Comparison of ENCODE assay signal across 17 mouse cellular contexts in the genomic region with DNA sequence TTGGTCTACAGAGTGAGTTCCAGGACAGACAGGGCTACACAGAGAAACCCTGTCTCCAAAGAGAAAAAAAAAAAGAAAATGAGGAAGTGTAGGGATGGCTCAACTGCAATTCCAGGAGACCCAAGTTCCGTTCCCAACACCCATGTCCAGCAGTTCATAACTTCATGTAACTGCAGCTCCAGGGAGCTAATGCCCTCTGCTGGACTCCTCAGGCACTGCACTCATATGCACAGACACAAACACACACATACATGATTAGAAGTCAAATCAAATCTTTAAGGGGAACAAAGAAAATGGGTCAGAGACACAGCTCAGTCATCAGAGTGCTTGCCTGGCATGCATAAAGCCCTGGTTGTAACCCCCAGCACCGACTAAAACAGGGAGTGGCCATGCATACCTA. TPM values are rescaled to one million over a fixed set of nuclear protein-coding genes. Genes with fewer than 3 reads are reported as not detected.
DNase-seq lines count a peak whose midpoint lies in the region; ATAC-seq and TF ChIP-seq lines count a peak whose summit lies in the region.
"Had no signal": no experiment of that assay in that cellular context is flagged by ENCODE, and none has a peak within 500 bp of the region (broad histone marks: within the 10 kb centered on the region; RNA-seq: fewer than 3 reads in every experiment).

No protein-coding gene starts in this region.

- ATAC-seq in heart, postnatal 0 days (ENCODE audit: insufficient read depth, low read depth) = no peak
- no peak for ATAC-seq in lung, embryonic 14.5 days (ENCODE audit: insufficient read depth)
- ATAC-seq in stomach, postnatal 0 days (ENCODE audit: low FRiP score, low TSS enrichment) = no peak
- ATAC-seq: forebrain, embryonic 13.5 days had no signal

- WGBS in heart, postnatal 0 days = 89% methylated on average over 2 of the region's 2 CpGs
- WGBS in heart, embryonic 10.5 days = 80% methylated on average over 2 of the region's 2 CpGs
- 97% methylated on average over 2 of the region's 2 CpGs for WGBS in lung, embryonic 14.5 days
- 93% methylated on average over 2 of the region's 2 CpGs for WGBS in stomach, postnatal 0 days

- no peaks in the 10 kb centered on the region for H3K27me3 ChIP-seq in heart, postnatal 0 days (ENCODE audit: control insufficient read depth, insufficient read depth, low read length)
- no peaks in the 10 kb centered on the region for H3K27me3 ChIP-seq in heart, embryonic 10.5 days (ENCODE audit: insufficient read depth, poor library complexity, severe bottlenecking)
- no peaks in the 10 kb centered on the region for H3K27me3 ChIP-seq in lung, embryonic 14.5 days (ENCODE audit: insufficient read depth, low read length)
- no peaks in the 10 kb centered on the region for H3K27me3 ChIP-seq in stomach, postnatal 0 days (ENCODE audit: control insufficient read depth, insufficient read depth, low read length)
- H3K27me3 ChIP-seq: embryonic facial prominence, embryonic 15.5 days; forebrain, embryonic 13.5 days; heart, embryonic 12.5 days; limb, embryonic 12.5 days had no signal

- DNase-seq in heart, postnatal 0 days (ENCODE audit: low spot score) = no peak
- no peak for DNase-seq in heart, embryonic 10.5 days (ENCODE audit: low spot score)
- DNase-seq in lung, embryonic 14.5 days = no peak
- DNase-seq in lung, postnatal 4 days = no peak
- DNase-seq in brain, embryonic 14.5 days (ENCODE audit: low read depth) = no peak
- DNase-seq in stomach, postnatal 0 days (ENCODE audit: low spot score) = no peak
- DNase-seq in gastrocnemius, adult 18-20 months (ENCODE audit: low spot score) = no peak
- no peak for DNase-seq in cerebellum, postnatal 25 days
- DNase-seq: kidney, postnatal 25 days; layer of hippocampus, postnatal 36 days; right cerebral cortex, postnatal 25 days; thymus, postnatal 14 days had no signal

- H3K4me3 ChIP-seq in heart, postnatal 0 days (ENCODE audit: low read depth, low read length) = no peak overlapping the region
- H3K4me3 ChIP-seq in heart, embryonic 10.5 days = no peak overlapping the region
- no peak overlapping the region for H3K4me3 ChIP-seq in lung, embryonic 14.5 days (ENCODE audit: low read depth, low read length)
- no peak overlapping the region for H3K4me3 ChIP-seq in stomach, postnatal 0 days (ENCODE audit: low read depth, low read length)
- H3K4me3 ChIP-seq: embryonic facial prominence, embryonic 15.5 days; forebrain, embryonic 13.5 days; heart, embryonic 12.5 days; limb, embryonic 12.5 days had no signal

- peaks cover 16% of the 10 kb centered on the region for H3K4me1 ChIP-seq in heart, postnatal 0 days (ENCODE audit: control insufficient read depth, insufficient read depth)
- peaks cover 22% of the 10 kb centered on the region for H3K4me1 ChIP-seq in heart, embryonic 10.5 days
- H3K4me1 ChIP-seq in lung, embryonic 14.5 days (ENCODE audit: insufficient read depth) = peaks cover 17% of the 10 kb centered on the region; the same call in 1 of the 2 replicates
- peaks cover 6% of the 10 kb centered on the region; the same call in 1 of the 2 replicates for H3K4me1 ChIP-seq in stomach, postnatal 0 days (replicated peaks; ENCODE audit: control insufficient read depth, insufficient read depth)

- no peak for TF ChIP-seq POLR2A in brain, embryonic 14.5 days (IDR thresholded peaks at IDR 0.05; ENCODE audit: borderline replicate concordance, extremely low read depth, insufficient read depth, insufficient read length, poor library complexity, severe bottlenecking)

- peaks cover 5% of the 10 kb centered on the region; the same call in 1 of the 2 replicates for H3K36me3 ChIP-seq in heart, postnatal 0 days (replicated peaks; ENCODE audit: control insufficient read depth, insufficient read depth, low read length)
- H3K36me3 ChIP-seq in heart, embryonic 10.5 days = peaks cover 36% of the 10 kb centered on the region
- peaks cover 18% of the 10 kb centered on the region; the same call in 1 of the 2 replicates for H3K36me3 ChIP-seq in lung, embryonic 14.5 days (ENCODE audit: insufficient read depth)
- H3K36me3 ChIP-seq in stomach, postnatal 0 days (ENCODE audit: control insufficient read depth, insufficient read depth, low read length) = no peaks in the 10 kb centered on the region

- no peak overlapping the region for H3K4me2 ChIP-seq in heart, postnatal 0 days (ENCODE audit: low read depth, low read length)
- no peak overlapping the region for H3K4me2 ChIP-seq in lung, embryonic 14.5 days
- H3K4me2 ChIP-seq in stomach, postnatal 0 days (replicated peaks; ENCODE audit: low read depth) = no peak overlapping the region
- H3K4me2 ChIP-seq: embryonic facial prominence, embryonic 15.5 days; forebrain, embryonic 13.5 days; heart, embryonic 12.5 days; limb, embryonic 12.5 days; midbrain, embryonic 11.5 days had no signal

- no peak overlapping the region for H3K27ac ChIP-seq in heart, postnatal 0 days (ENCODE audit: low read depth)
- H3K27ac ChIP-seq in heart, embryonic 10.5 days = no peak overlapping the region
- H3K27ac ChIP-seq in lung, embryonic 14.5 days (ENCODE audit: low read depth) = no peak overlapping the region
- H3K27ac ChIP-seq in stomach, postnatal 0 days (replicated peaks) = no peak overlapping the region
- H3K27ac ChIP-seq: embryonic facial prominence, embryonic 15.5 days; forebrain, embryonic 13.5 days; limb, embryonic 12.5 days had no signal

- no peaks in the 10 kb centered on the region for H3K9me3 ChIP-seq in heart, postnatal 0 days (replicated peaks; ENCODE audit: control insufficient read depth, low read length)
- 0 out of 2 replicates have a peak, but pooled peaks cover 3% of the 10 kb centered on the region for H3K9me3 ChIP-seq in heart, embryonic 10.5 days
- H3K9me3 ChIP-seq in lung, embryonic 14.5 days (ENCODE audit: low read depth, low read length) = peaks cover 6% of the 10 kb centered on the region; the same call in 1 of the 2 replicates
- H3K9me3 ChIP-seq in stomach, postnatal 0 days (ENCODE audit: control insufficient read depth, low read length) = no peaks in the 10 kb centered on the region
- H3K9me3 ChIP-seq: embryonic facial prominence, embryonic 15.5 days had no signal

- peak; percentile 22; the same call in 1 of the 2 replicates for TF ChIP-seq CTCF in heart, postnatal 0 days (IDR thresholded peaks at IDR 0.05; ENCODE audit: low read depth)
- peak; percentile 48 for TF ChIP-seq CTCF in lung, embryonic 14.5 days (IDR thresholded peaks at IDR 0.05; ENCODE audit: low read depth)
- TF ChIP-seq CTCF in brain, embryonic 14.5 days (IDR thresholded peaks at IDR 0.05; ENCODE audit: borderline replicate concordance, extremely low read depth, insufficient read depth, insufficient read length) = peak; percentile 30; the same call in 1 of the 2 replicates
- peak; percentile 57 for TF ChIP-seq CTCF in stomach, postnatal 0 days (IDR thresholded peaks at IDR 0.05; ENCODE audit: low read depth)

- H3K9ac ChIP-seq in heart, postnatal 0 days (replicated peaks; ENCODE audit: low read depth, low read length) = no peak overlapping the region
- H3K9ac ChIP-seq in lung, embryonic 14.5 days = no peak overlapping the region
- H3K9ac ChIP-seq in stomach, postnatal 0 days (ENCODE audit: low read length) = no peak overlapping the region
- H3K9ac ChIP-seq: embryonic facial prominence, embryonic 15.5 days; forebrain, embryonic 13.5 days; heart, embryonic 12.5 days; limb, embryonic 12.5 days had no signal

- TF ChIP-seq EP300 in heart, postnatal 0 days (IDR thresholded peaks at IDR 0.05; ENCODE audit: low read depth) = no peak
- no peak for TF ChIP-seq EP300 in stomach, postnatal 0 days (optimal IDR thresholded peaks at IDR 0.05)

RNA-seq across cellular contexts. Expression of gene Lrp5, which starts 13.2 kb away (rescaled TPM):
- 28.0 and 30.5 TPM in 2 replicates for total RNA-seq in heart, postnatal 0 days (2014; rRNA removed; ENCODE audit: low replicate concordance)
- 1.8 and 1.9 TPM in 2 replicates for polyA plus RNA-seq in heart, postnatal 0 days (2015; fragmentation: Nextera tagmentation; extraction: Ambion mirVana)
- polyA plus RNA-seq in heart, embryonic 10.5 days (2016; fragmentation: Nextera tagmentation; extraction: Ambion mirVana) = 4.1 and 5.2 TPM in 2 replicates
- 9.3 and 11.4 TPM in 2 replicates for polyA plus RNA-seq in lung, embryonic 14.5 days (2014; fragmentation: Nextera tagmentation; extraction: Ambion mirVana)
- polyA plus RNA-seq in brain, embryonic 14.5 days (2012; rRNA removed) = 4.8 and 10.7 TPM in 2 replicates
- 2.6 and 2.7 TPM in 2 replicates for polyA plus RNA-seq in stomach, postnatal 0 days (2015; fragmentation: Nextera tagmentation; extraction: Ambion mirVana)
- 10 to 100 TPM; 24.5 to 26.7 TPM for total RNA-seq in gastrocnemius, adult 18-20 months (2021)

RNA-seq across cellular contexts. Expression of gene 1810055G02Rik, which starts 34.9 kb away (rescaled TPM):
- 17.3 and 19.6 TPM in 2 replicates for total RNA-seq in heart, postnatal 0 days (2014; rRNA removed; ENCODE audit: low replicate concordance)
- 10.8 and 12.2 TPM in 2 replicates for polyA plus RNA-seq in heart, postnatal 0 days (2015; fragmentation: Nextera tagmentation; extraction: Ambion mirVana)
- 34.5 and 38.8 TPM in 2 replicates for polyA plus RNA-seq in heart, embryonic 10.5 days (2016; fragmentation: Nextera tagmentation; extraction: Ambion mirVana)
- polyA plus RNA-seq in lung, embryonic 14.5 days (2014; fragmentation: Nextera tagmentation; extraction: Ambion mirVana) = 40.3 and 40.9 TPM in 2 replicates
- 48.5 and 50.3 TPM in 2 replicates for polyA plus RNA-seq in brain, embryonic 14.5 days (2012; rRNA removed)
- 17.1 and 18.8 TPM in 2 replicates for polyA plus RNA-seq in stomach, postnatal 0 days (2015; fragmentation: Nextera tagmentation; extraction: Ambion mirVana)
- total RNA-seq in gastrocnemius, adult 18-20 months (2021) = 1 to 10 TPM; 7.4 to 8.4 TPM
